Mouse (Mus musculus): ENCODE results near the gene Mcfd2. TPM values are rescaled to one million over a fixed set of nuclear protein-coding genes. Genes with fewer than 3 reads are reported as not detected.
"Not testable (repeated sequence)": the region's sequence is repeated elsewhere in the genome, so short reads cannot be mapped to it uniquely, and the experiment has no call there.

The Mcfd2 gene
- polyA plus RNA-seq, 1 experiment from 2014 or later = 46.9 TPM

DNA sequence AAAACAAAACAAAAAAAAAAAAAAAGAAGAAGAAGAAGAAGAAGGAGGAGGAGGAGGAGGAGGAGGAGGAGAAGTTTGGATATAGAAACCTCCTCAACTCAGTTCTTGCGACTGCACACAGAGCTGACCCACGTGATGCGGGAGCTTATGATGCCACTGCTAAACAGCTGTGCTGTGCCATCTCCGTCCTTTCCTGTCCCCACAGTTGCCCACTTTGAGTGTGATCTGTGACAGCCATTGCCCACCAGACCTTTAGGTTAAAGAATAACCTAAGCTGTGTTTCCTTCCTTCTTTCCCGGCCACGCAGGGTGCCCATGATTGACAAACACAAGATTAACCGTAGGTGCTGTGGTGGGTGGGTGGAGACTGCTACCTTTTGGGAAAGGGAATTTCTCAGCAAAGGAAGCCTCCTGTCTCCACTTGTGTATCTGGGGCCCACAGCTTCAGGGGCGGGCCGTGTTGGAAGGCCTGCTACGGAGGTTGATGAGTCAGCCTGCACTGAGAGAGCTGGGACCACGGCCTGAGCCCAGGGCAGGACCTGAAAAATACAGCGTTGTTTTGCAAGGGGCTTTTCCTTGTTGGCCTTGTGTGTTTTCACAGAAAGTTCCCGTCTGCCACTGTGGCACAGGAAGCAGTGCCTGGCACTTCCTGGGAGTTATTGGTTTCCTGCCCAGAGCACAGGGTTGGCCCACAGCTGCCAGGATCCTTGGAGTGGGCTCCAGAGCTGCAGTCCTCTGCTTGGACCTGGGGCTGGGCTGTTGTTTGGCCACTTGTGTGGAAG lies 36.5 kb upstream of the Mcfd2 start:
- no peaks in the 10 kb centered on the region for H3K9me3 ChIP-seq
- no peak for ATAC-seq (ENCODE audit: low FRiP score, low read depth)
- 85% methylated on average over 13 of the region's 13 CpGs for WGBS

DNA sequence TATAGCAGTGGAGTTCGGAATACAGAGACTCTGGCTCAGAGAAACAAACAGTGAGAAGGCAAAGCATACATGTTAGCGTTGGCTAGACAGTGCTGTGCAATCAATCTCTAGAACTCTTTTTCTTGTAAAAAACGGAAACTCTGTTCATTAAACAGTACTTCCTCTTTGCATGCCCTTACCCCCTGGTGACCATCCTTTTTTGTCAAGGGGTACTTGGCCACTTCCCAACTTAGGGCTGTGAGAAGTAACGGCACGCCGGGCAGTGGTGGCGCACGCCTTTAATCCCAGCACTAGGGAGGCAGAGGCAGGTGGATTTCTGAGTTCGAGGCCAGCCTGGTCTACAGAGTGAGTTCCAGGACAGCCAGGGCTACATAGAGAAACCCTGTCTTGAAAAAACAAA lies 35.9 kb upstream of the Mcfd2 start:
- not testable (repeated sequence) for H3K4me2 ChIP-seq; H3K27ac ChIP-seq (replicated peaks); H3K27me3 ChIP-seq; H3K4me3 ChIP-seq; ATAC-seq (ENCODE audit: low FRiP score, low read depth); H3K4me1 ChIP-seq (replicated peaks); H3K9ac ChIP-seq; H3K9me3 ChIP-seq; H3K36me3 ChIP-seq
- 79% methylated on average over 9 of the region's 9 CpGs for WGBS

More for the DNA sequence above, 36.5 kb upstream of the Mcfd2 start:
- Histone ChIP-seq H3K9ac (no peak overlapping the region), H3K4me1 (replicated peaks) (no peaks in the 10 kb centered on the region), H3K27ac (replicated peaks) (no peak overlapping the region), H3K4me3 (no peak overlapping the region), H3K27me3 (no peaks in the 10 kb centered on the region), H3K36me3 (no peaks in the 10 kb centered on the region), H3K4me2 (no peak overlapping the region)

DNA sequence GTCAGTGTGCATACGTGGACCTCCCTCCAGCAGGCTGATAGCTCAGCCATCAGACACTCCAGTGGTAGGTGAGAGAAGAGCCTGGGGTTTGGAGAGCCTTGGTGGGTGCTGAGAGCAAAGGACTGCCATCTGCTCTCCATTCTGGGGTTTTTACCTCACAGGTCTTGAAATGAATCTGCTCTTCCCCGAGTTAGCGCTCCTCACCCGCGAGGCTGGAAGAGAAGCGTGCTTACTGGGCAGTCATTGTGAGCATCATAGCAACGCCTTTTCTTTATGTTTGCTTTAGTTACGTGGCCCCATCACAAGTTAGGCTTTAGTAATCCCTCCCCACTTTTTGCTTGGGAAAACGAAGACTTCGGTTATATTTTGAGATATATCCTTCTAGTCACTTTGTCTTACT lies 34.6 kb upstream of the Mcfd2 start:
- Histone ChIP-seq H3K9ac (no peak overlapping the region), H3K9me3 (no peaks in the 10 kb centered on the region), H3K4me1 (replicated peaks) (no peaks in the 10 kb centered on the region), H3K36me3 (no peaks in the 10 kb centered on the region), H3K27ac (replicated peaks) (no peak overlapping the region), H3K4me2 (no peak overlapping the region), H3K27me3 (no peaks in the 10 kb centered on the region), H3K4me3 (no peak overlapping the region)
- no peak for ATAC-seq (ENCODE audit: low FRiP score, low read depth)
- 86% methylated on average over 10 of the region's 10 CpGs for WGBS

DNA sequence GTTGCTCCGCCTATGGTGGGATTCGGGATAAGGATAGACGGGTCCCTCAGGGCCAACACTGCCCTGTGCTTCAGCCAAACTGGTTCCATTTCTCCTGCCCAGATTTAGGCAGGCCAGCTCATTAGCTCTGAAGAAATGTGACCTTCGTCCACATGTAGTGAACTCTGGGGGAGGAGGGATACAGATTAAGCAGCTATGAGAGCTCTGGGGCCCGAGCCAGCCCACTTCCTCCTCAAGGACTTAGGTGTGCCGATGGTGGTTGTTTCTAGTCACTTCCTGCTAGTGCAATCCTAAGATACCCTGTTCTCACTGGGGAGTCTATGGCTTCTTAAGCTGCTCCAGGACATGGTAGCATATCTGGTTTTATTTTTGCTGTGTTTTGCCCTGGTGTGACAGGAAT lies 33.2 kb upstream of the Mcfd2 start:
- no peak for ATAC-seq (ENCODE audit: low FRiP score, low read depth)
- WGBS = 88% methylated on average over 6 of the region's 6 CpGs
- Histone ChIP-seq H3K27me3 (no peaks in the 10 kb centered on the region), H3K9me3 (no peaks in the 10 kb centered on the region), H3K4me1 (replicated peaks) (no peaks in the 10 kb centered on the region), H3K4me2 (no peak overlapping the region), H3K36me3 (no peaks in the 10 kb centered on the region), H3K9ac (no peak overlapping the region), H3K4me3 (no peak overlapping the region), H3K27ac (replicated peaks) (no peak overlapping the region)

DNA sequence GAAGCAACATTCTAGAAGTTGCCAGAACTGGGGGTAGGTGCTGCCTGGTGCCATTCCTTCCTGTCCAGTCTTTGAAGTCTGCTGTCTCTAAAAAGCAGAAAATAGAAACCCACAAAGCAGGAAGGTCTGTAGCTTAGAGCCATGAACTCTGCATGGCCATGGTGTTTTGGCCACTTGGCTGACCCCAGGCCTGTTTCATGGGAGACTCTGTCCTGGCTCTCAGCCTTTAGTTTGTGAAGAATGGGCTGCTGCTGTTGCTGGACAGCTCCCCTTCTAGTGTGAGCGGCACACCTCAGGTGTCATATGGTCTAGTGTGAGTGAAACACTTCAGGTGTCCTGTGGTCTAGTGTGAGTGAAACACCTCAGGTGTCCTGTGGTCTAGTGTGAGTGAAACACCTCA lies 31.0 kb upstream of the Mcfd2 start:
- not testable (repeated sequence) for H3K27ac ChIP-seq (replicated peaks); H3K4me3 ChIP-seq; H3K4me2 ChIP-seq; H3K9ac ChIP-seq; ATAC-seq (ENCODE audit: low FRiP score, low read depth); H3K9me3 ChIP-seq; H3K4me1 ChIP-seq (replicated peaks); H3K27me3 ChIP-seq; H3K36me3 ChIP-seq
- WGBS = 95% methylated on average over 1 of the region's 1 CpGs

DNA sequence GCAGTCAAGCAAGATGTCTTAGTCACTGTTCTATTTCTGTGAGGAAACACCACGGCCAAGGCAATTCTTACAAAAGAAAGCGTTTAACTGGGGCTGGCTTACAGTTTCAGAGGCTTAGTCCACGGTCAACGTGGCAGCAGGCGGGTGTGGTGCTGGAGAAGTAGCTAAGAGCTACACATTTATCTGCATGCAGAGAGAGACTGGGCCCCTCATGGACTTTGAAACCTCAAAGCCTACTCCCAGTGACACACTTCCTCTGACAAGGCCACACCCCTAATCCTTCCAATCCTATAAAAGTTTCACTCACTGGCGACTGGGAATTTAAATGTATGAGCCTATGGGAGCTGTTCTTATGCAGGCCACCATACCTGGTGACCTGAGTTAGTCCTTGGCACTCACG lies 30.0 kb upstream of the Mcfd2 start:
- 89% methylated on average over 7 of the region's 7 CpGs for WGBS
- ATAC-seq (ENCODE audit: low FRiP score, low read depth) = no peak
- Histone ChIP-seq H3K27ac (replicated peaks) (no peak overlapping the region), H3K9me3 (no peaks in the 10 kb centered on the region), H3K4me1 (replicated peaks) (no peaks in the 10 kb centered on the region), H3K36me3 (no peaks in the 10 kb centered on the region), H3K4me3 (no peak overlapping the region), H3K4me2 (no peak overlapping the region), H3K27me3 (no peaks in the 10 kb centered on the region), H3K9ac (no peak overlapping the region)

DNA sequence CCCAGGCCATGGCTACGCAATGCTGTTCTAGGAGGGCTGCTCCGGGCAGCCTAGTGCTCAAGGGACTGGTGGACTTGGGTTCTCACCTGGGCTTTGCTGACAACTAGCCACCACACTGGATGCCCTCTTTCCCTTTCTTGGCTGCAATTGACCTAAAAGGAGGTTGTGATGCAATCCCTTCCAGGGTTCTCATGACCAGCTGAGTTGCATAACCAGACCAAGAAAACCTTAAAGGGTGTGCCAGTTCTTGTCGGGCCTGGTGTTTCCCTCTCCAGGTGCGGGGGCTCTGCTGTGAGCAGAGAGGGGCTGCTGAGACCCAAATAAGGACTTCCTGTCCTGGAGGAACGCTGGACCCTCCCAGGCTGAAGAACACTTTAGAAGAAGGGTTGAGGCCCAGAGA lies 27.4 kb upstream of the Mcfd2 start:
- H3K27me3 ChIP-seq = no peaks in the 10 kb centered on the region
- H3K9ac ChIP-seq = no peak overlapping the region
- 94% methylated on average over 5 of the region's 5 CpGs for WGBS

DNA sequence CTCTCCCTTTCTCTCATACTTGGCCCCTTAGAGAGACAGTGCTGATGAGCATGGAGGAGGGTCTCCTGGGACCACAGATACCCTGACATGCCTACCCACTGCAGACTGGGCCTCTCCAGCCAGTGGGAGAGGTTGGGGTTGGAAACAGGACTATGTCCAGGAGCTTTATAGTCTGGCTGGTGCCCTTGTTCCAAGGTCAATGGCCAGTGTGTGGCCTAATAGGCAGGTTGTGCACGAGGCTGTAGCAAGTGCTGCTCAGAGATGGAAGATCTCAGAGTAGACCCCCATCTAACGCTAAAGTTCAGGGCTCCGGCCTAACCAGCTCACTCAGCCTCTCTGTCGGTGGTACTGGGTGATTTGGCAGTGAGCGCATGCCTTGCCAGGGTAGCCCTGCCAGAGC lies 26.0 kb upstream of the Mcfd2 start:
- Histone ChIP-seq H3K9me3 (no peaks in the 10 kb centered on the region), H3K4me1 (replicated peaks) (no peaks in the 10 kb centered on the region; the same call in 1 of the 2 replicates), H3K4me2 (no peak overlapping the region), H3K36me3 (no peaks in the 10 kb centered on the region), H3K9ac (no peak overlapping the region), H3K27me3 (no peaks in the 10 kb centered on the region; the same call in 1 of the 2 replicates), H3K4me3 (no peak overlapping the region), H3K27ac (replicated peaks) (no peak overlapping the region)
- 93% methylated on average over 5 of the region's 5 CpGs for WGBS
- ATAC-seq (ENCODE audit: low FRiP score, low read depth) = no peak

More for the DNA sequence above, 27.4 kb upstream of the Mcfd2 start:
- ATAC-seq (ENCODE audit: low FRiP score, low read depth) = no peak
- H3K9me3 ChIP-seq = no peaks in the 10 kb centered on the region
- H3K4me2 ChIP-seq = no peak overlapping the region
- H3K4me3 ChIP-seq = no peak overlapping the region
- no peaks in the 10 kb centered on the region; the same call in 1 of the 2 replicates for H3K4me1 ChIP-seq (replicated peaks)
- no peak overlapping the region for H3K27ac ChIP-seq (replicated peaks)
- H3K36me3 ChIP-seq = no peaks in the 10 kb centered on the region

DNA sequence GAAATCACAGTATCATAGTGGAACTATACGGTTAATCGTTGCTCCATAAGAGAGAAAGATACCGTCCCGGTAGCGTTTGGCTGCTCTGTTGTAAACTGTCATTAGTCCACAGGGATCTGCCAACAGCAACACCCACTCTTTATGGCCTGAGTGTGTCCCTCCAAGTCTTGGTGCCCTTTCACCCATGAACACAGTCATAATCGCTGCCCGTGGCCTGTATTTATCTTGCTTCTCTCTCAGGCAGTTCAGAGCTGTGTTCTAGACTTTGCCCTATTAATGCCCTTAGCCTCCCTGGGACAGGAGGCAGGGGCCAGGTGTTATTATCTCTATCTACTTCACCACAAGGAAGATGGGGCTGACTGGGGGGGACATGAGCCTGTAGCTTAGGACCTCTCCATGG lies 25.3 kb upstream of the Mcfd2 start:
- no peaks in the 10 kb centered on the region for H3K36me3 ChIP-seq
- no peaks in the 10 kb centered on the region; the same call in 1 of the 2 replicates for H3K4me1 ChIP-seq (replicated peaks)
- ATAC-seq (ENCODE audit: low FRiP score, low read depth) = no peak
- H3K27ac ChIP-seq (replicated peaks) = no peak overlapping the region
- H3K9ac ChIP-seq = no peak overlapping the region
- WGBS = 89% methylated on average over 7 of the region's 7 CpGs
- no peaks in the 10 kb centered on the region for H3K9me3 ChIP-seq
- no peak overlapping the region for H3K4me3 ChIP-seq
- H3K27me3 ChIP-seq = no peaks in the 10 kb centered on the region; the same call in none of the 2 replicates
- no peak overlapping the region for H3K4me2 ChIP-seq

DNA sequence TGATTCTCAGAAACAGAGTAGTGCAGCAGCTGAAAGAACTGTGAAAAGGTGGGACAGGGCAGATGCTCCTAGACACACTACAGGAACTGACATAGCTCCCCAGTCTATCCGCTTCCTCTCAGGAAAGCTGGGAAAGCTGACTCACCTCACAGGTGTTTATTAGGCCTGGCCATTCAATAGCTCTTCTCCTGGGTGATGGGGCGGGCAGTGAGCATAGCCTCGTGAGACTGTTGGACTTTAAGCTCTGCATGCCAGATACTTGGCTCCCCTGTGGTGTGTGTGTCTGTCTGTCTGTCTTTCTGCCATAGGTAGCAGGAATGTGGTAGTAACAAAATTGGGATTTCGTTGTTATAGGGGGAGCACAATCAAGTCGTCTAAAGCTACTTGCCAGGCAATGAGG lies 23.6 kb upstream of the Mcfd2 start:
- H3K9ac ChIP-seq = no peak overlapping the region
- no peak for ATAC-seq (ENCODE audit: low FRiP score, low read depth)
- no peaks in the 10 kb centered on the region for H3K9me3 ChIP-seq
- no peaks in the 10 kb centered on the region for H3K36me3 ChIP-seq
- WGBS = 73% methylated on average over 5 of the region's 5 CpGs
- no peak overlapping the region for H3K27ac ChIP-seq (replicated peaks)
- H3K4me1 ChIP-seq (replicated peaks) = peaks cover 3% of the 10 kb centered on the region
- no peak overlapping the region for H3K4me3 ChIP-seq
- H3K27me3 ChIP-seq = peaks cover 12% of the 10 kb centered on the region
- no peak overlapping the region for H3K4me2 ChIP-seq

DNA sequence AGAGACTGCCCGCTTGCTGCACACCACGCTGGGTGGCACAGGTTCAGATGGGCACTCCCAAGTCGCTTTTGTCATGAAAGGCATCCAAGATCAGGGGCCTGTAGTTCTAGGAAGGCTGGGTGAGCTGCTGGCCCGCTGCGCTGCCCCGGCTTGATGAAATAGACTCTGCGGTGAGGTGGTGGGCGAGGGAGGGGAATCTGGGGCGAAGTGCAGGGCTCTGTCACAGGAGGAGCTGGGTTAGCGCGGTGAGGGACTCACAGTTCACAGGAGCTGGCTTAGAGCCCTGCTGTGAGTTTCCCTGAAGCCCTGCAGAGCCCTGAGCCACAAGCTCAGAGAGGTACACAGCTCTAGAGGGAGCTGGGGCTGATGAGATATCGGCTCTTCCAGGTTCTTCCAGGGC lies 22.4 kb upstream of the Mcfd2 start:
- Histone ChIP-seq H3K4me1 (replicated peaks) (peaks cover 15% of the 10 kb centered on the region), H3K27me3 (peaks cover 19% of the 10 kb centered on the region), H3K4me2 (no peak overlapping the region), H3K36me3 (no peaks in the 10 kb centered on the region), H3K4me3 (no peak overlapping the region), H3K27ac (replicated peaks) (no peak overlapping the region), H3K9me3 (no peaks in the 10 kb centered on the region), H3K9ac (no peak overlapping the region)
- 30% methylated on average over 12 of the region's 12 CpGs for WGBS
- ATAC-seq (ENCODE audit: low FRiP score, low read depth) = no peak

DNA sequence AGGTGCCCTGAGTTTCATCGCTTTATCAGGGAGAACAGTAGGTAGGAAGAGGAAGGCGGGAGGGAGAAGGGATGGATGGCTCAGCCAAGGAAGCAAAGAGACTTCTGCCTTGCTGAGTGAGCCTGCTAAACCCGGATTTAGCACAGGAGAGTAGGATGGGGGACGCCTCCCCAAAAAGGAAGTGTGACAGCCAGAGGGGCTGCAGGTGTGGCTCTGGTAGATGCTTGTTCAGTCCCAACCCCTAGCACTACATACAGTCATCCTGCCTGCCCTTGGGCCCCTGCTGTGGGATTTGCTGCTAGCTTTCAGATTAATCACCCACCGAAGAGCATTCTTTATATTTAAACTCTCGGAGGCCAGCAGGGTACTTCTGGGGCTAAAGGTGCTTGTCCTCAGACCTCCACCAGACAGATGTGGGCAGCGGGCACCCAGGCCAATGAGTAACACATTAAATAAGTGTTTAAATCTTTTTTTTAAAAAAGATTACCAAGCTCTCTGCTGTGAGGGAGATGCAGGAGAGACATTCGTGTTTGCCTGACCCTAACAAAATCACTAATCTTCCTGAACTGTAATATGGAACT lies 21.6 kb upstream of the Mcfd2 start:
- H3K36me3 ChIP-seq = no peaks in the 10 kb centered on the region
- H3K4me3 ChIP-seq = no peak overlapping the region
- H3K4me1 ChIP-seq (replicated peaks) = peaks cover 18% of the 10 kb centered on the region
- H3K4me2 ChIP-seq = no peak overlapping the region
- H3K27ac ChIP-seq (replicated peaks) = no peak overlapping the region
- H3K27me3 ChIP-seq = peaks cover 19% of the 10 kb centered on the region
- H3K9me3 ChIP-seq = no peaks in the 10 kb centered on the region
- H3K9ac ChIP-seq = no peak overlapping the region
- WGBS = 49% methylated on average over 8 of the region's 8 CpGs
- no peak for ATAC-seq (ENCODE audit: low FRiP score, low read depth)
